24 mouse cellular contexts compared by ENCODE assay signal in the genomic region with DNA sequence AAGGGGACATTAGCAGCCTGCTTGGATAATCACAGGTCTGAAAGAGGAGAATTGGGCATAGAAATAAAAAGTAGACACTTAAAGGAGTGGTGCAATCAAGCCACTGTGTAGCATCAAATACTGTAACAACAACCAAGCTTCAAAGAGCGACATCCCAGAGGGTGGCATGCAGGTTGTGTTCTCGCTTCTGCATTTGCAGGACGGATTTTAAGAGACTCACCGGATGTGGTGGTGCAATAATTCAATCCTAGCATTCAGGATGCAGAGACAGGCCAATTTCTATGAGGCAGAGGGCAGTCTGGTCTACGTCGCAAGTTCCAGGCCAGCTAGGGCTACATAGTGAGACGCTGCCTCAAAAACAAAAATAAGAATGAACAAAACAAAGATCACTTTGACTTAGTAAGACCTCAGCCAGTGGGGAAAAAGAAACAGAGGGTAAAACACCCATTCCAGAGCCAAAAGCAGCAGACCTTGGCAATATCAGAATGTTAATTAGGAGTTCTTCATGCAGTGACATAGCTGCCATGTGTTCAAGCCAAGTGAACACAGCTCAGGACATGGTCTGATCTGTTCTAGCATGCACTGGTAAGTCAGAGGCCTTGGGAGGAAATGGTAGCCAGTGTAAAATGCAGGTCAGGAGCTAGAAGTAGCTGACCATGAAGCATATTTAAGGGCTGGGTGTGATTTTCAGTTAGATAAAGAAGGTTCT.
DNase-seq lines count a peak whose midpoint lies in the region; ATAC-seq and TF ChIP-seq lines count a peak whose summit lies in the region.
"Had no signal": no experiment of that assay in that cellular context is flagged by ENCODE, and none has a peak within 500 bp of the region (broad histone marks: within the 10 kb centered on the region; RNA-seq: fewer than 3 reads in every experiment).

No protein-coding gene starts in this region.

- no peaks in the 10 kb centered on the region for H3K36me3 ChIP-seq in forebrain, embryonic 11.5 days (ENCODE audit: control insufficient read depth, insufficient read depth, low read length)
- peaks cover 17% of the 10 kb centered on the region for H3K36me3 ChIP-seq in forebrain, embryonic 10.5 days (replicated peaks)
- no peaks in the 10 kb centered on the region for H3K36me3 ChIP-seq in forebrain, postnatal 0 days (ENCODE audit: insufficient read depth)
- H3K36me3 ChIP-seq: hindbrain, embryonic 13.5 days; midbrain, embryonic 15.5 days had no signal

- H3K27ac ChIP-seq in forebrain, embryonic 11.5 days (ENCODE audit: low read depth, low read length): no peak overlapping the region
- H3K27ac ChIP-seq in forebrain, embryonic 10.5 days: no peak overlapping the region
- peak overlapping the region; percentile 95 for H3K27ac ChIP-seq in layer of hippocampus, adult 2 months
- 0 out of 2 replicates have a peak overlapping the region, but pooled peaks have one; percentile 9 for H3K27ac ChIP-seq in forebrain, postnatal 0 days (ENCODE audit: low read depth, low read length)
- H3K27ac ChIP-seq: hindbrain, embryonic 13.5 days; limb, embryonic 12.5 days; midbrain, embryonic 15.5 days; neural tube, embryonic 12.5 days had no signal

- ATAC-seq in forebrain, embryonic 11.5 days (replicated peaks; ENCODE audit: low FRiP score): no peak
- ATAC-seq in forebrain, postnatal 0 days: peak; percentile 56; the same call in 1 of the 2 replicates
- ATAC-seq in CD4-positive, CD25-positive, alpha-beta regulatory T cell, adult 4 months: no peak
- ATAC-seq: inflammation-experienced regulatory T-cells, adult 6 months; Patski had no signal

- no peak overlapping the region for H3K4me2 ChIP-seq in forebrain, embryonic 11.5 days (ENCODE audit: low read depth, low read length, severe bottlenecking)
- no peak overlapping the region for H3K4me2 ChIP-seq in forebrain, postnatal 0 days (ENCODE audit: low read depth)
- H3K4me2 ChIP-seq: embryonic facial prominence, embryonic 12.5 days; hindbrain, embryonic 13.5 days; limb, embryonic 12.5 days; liver, embryonic 11.5 days; midbrain, embryonic 15.5 days; neural tube, embryonic 12.5 days had no signal

- H3K27me3 ChIP-seq in forebrain, embryonic 11.5 days (ENCODE audit: control insufficient read depth, insufficient read depth, low read length): no peaks in the 10 kb centered on the region
- H3K27me3 ChIP-seq in forebrain, embryonic 10.5 days (ENCODE audit: poor library complexity, severe bottlenecking): no peaks in the 10 kb centered on the region
- no peaks in the 10 kb centered on the region for H3K27me3 ChIP-seq in forebrain, postnatal 0 days (ENCODE audit: insufficient read depth, low read length)
- H3K27me3 ChIP-seq: embryonic facial prominence, embryonic 12.5 days; hindbrain, embryonic 13.5 days; limb, embryonic 12.5 days; midbrain, embryonic 15.5 days; neural tube, embryonic 12.5 days had no signal

- TF ChIP-seq CTCF in layer of hippocampus, adult 2 months (conservative IDR thresholded peaks at IDR 0.05): no peak
- no peak for TF ChIP-seq CTCF in forebrain, postnatal 0 days (IDR thresholded peaks at IDR 0.05; ENCODE audit: low read depth)

- H3K4me3 ChIP-seq in forebrain, embryonic 11.5 days (ENCODE audit: low read depth, low read length): no peak overlapping the region
- H3K4me3 ChIP-seq in forebrain, embryonic 10.5 days: no peak overlapping the region
- no peak overlapping the region for H3K4me3 ChIP-seq in layer of hippocampus, adult 2 months
- H3K4me3 ChIP-seq in forebrain, postnatal 0 days (ENCODE audit: low read depth, low read length): no peak overlapping the region
- H3K4me3 ChIP-seq: embryonic facial prominence, embryonic 12.5 days; hindbrain, embryonic 13.5 days; limb, embryonic 12.5 days; midbrain, embryonic 15.5 days; neural tube, embryonic 12.5 days had no signal

- peak; percentile 33 for DNase-seq in forebrain, embryonic 11.5 days (ENCODE audit: low spot score)
- DNase-seq in forebrain, embryonic 10.5 days (ENCODE audit: extremely low spot score, low spot score): no peak
- DNase-seq in layer of hippocampus, adult 2 months (ENCODE audit: low spot score in 2 of 2): no peak
- DNase-seq in layer of hippocampus, postnatal 10 days (ENCODE audit: low spot score in 2 of 2): no peak
- no peak for DNase-seq in forebrain, postnatal 0 days
- no peak for DNase-seq in lung, postnatal 10 days
- DNase-seq: adrenal gland, adult 2 months; cerebellum, adult 11-12 months; cerebellum, postnatal 10 days; kidney, adult 18-20 months; kidney, postnatal 10 days; lung, adult 2 months; lung, postnatal 36 days; right cerebral cortex, postnatal 4 days; thymus, postnatal 36 days had no signal

- WGBS in forebrain, embryonic 11.5 days: 90% methylated on average over 7 of the region's 7 CpGs
- 94% methylated on average over 7 of the region's 7 CpGs for WGBS in forebrain, embryonic 10.5 days
- WGBS in forebrain, postnatal 0 days: 63% methylated on average over 7 of the region's 7 CpGs

- no peaks in the 10 kb centered on the region for H3K9me3 ChIP-seq in forebrain, embryonic 11.5 days (ENCODE audit: control insufficient read depth, low read length)
- no peaks in the 10 kb centered on the region for H3K9me3 ChIP-seq in forebrain, embryonic 10.5 days
- H3K9me3 ChIP-seq in forebrain, postnatal 0 days (ENCODE audit: low read length): no peaks in the 10 kb centered on the region
- H3K9me3 ChIP-seq: embryonic facial prominence, embryonic 12.5 days; hindbrain, embryonic 13.5 days; limb, embryonic 12.5 days; midbrain, embryonic 15.5 days; neural tube, embryonic 12.5 days had no signal

- H3K4me1 ChIP-seq in forebrain, embryonic 11.5 days (replicated peaks; ENCODE audit: control insufficient read depth, insufficient read depth, low read length): peaks cover 3% of the 10 kb centered on the region; the same call in 1 of the 2 replicates
- peaks cover 14% of the 10 kb centered on the region for H3K4me1 ChIP-seq in forebrain, embryonic 10.5 days
- H3K4me1 ChIP-seq in forebrain, postnatal 0 days (ENCODE audit: insufficient read depth): peaks cover 13% of the 10 kb centered on the region; the same call in 1 of the 2 replicates

- no peak overlapping the region for H3K9ac ChIP-seq in forebrain, embryonic 11.5 days (ENCODE audit: low read length)
- H3K9ac ChIP-seq in forebrain, postnatal 0 days: no peak overlapping the region
- H3K9ac ChIP-seq: embryonic facial prominence, embryonic 12.5 days; hindbrain, embryonic 13.5 days; limb, embryonic 12.5 days; midbrain, embryonic 15.5 days; neural tube, embryonic 12.5 days had no signal

Comparison
In these comparisons a context has a peak if more than half of its experiments do, and no peak if none do; other contexts are left out.
1. H3K27ac ChIP-seq: peak in layer of hippocampus, adult 2 months (single experiment) and forebrain, postnatal 0 days (single experiment); none in forebrain, embryonic 11.5 days (single experiment) and forebrain, embryonic 10.5 days (single experiment).